Mouse (Mus musculus) heart, embryonic 15.5 days (tissue): ENCODE data around the gene Babam2. TPM values are rescaled to one million over a fixed set of nuclear protein-coding genes. Genes with fewer than 3 reads are reported as not detected.
"Not testable (repeated sequence)": the region's sequence is repeated elsewhere in the genome, so short reads cannot be mapped to it uniquely, and the experiment has no call there.

Experiments used
- ATAC-seq: fragments of 200-750 bp; cut with Nextera tagmentation; replicated peaks from 2 replicates; pipeline ENCODE4 v1.8.0; 2017; ENCODE audit warnings: low read depth, moderate TSS enrichment; ENCODE audit not compliant: insufficient number of reproducible peaks, insufficient read depth, low FRiP score
- H3K27ac ChIP-seq: fragments of 300-500 bp; sonication (generic); 2 replicates; pipeline ENCODE4 v1.5.1; 2015; ENCODE audit warnings: mild to moderate bottlenecking, inconsistent platforms
- H3K27me3 ChIP-seq: fragments of 300-500 bp; sonication (generic); 2 replicates; pipeline ENCODE4 v1.6.1; 2015; ENCODE audit warnings: inconsistent platforms
- H3K36me3 ChIP-seq: fragments of 300-500 bp; sonication (generic); 2 replicates; pipeline ENCODE4 v1.6.1; 2015; ENCODE audit warnings: mild to moderate bottlenecking, inconsistent platforms
- H3K4me1 ChIP-seq: fragments of 300-500 bp; sonication (generic); replicated peaks from 2 replicates; pipeline ENCODE4 v1.6.1; 2015; ENCODE audit warnings: inconsistent platforms
- H3K4me2 ChIP-seq: fragments of 300-500 bp; sonication (generic); 2 replicates; pipeline ENCODE4 v1.6.1; 2015; ENCODE audit warnings: inconsistent platforms, mild to moderate bottlenecking, moderate library complexity
- H3K4me3 ChIP-seq: fragments of 300-500 bp; sonication (generic); 2 replicates; pipeline ENCODE4 v1.5.1; 2015; ENCODE audit warnings: mild to moderate bottlenecking, inconsistent platforms
- H3K9ac ChIP-seq: fragments of 300-500 bp; sonication (generic); 2 replicates; pipeline ENCODE4 v1.6.1; 2015; ENCODE audit warnings: mild to moderate bottlenecking, inconsistent platforms
- H3K9me3 ChIP-seq: fragments of 300-500 bp; sonication (generic); replicated peaks from 2 replicates; pipeline ENCODE4 v1.6.1; 2016; ENCODE audit warnings: inconsistent platforms
- WGBS: fragments of 180-500 bp; shearing (Covaris S2); methylation state at CpG from one replicate; pipeline ENCODE4 v1.1.7; 2015; ENCODE audit warnings: mixed read lengths; 5-methylcytosine and 5-hydroxymethylcytosine counted together
- polyA plus RNA-seq: library from polyadenylated mRNA; unstranded; fragments of >200 nt; fragmentation: Nextera tagmentation; extraction: Ambion mirVana; gene quantifications from 2 replicates; pipeline ENCODE4 v1.2.1, GENCODE M21; 2015

Babam2 gene
- polyA plus RNA-seq, 1 experiment from 2014 or later: 48.7 TPM

- H3K9me3 ChIP-seq: no peaks in the 10 kb centered on the region
- H3K27ac ChIP-seq: no peak overlapping the region; the same call in 1 of the 2 replicates
- H3K4me2 ChIP-seq: no peak overlapping the region
- H3K9ac ChIP-seq: no peak overlapping the region
- H3K4me1 ChIP-seq: peaks cover 10% of the 10 kb centered on the region
- H3K27me3 ChIP-seq: no peaks in the 10 kb centered on the region
- WGBS: 51% methylated on average over 3 of the region's 3 CpGs
- no peaks in the 10 kb centered on the region for H3K36me3 ChIP-seq
- ATAC-seq: no peak
- H3K4me3 ChIP-seq: no peak overlapping the region
Observed at GRCm38 (mm10) chr5:31787622-31788021, 90.1 kb downstream of the Babam2 start.

GRCm38 (mm10) chr5:31792338-31792737 is 94.9 kb downstream of the Babam2 start:
- H3K4me1 ChIP-seq: peaks cover 23% of the 10 kb centered on the region
- no peaks in the 10 kb centered on the region for H3K36me3 ChIP-seq
- H3K27me3 ChIP-seq: no peaks in the 10 kb centered on the region
- WGBS: 92% methylated on average over 6 of the region's 6 CpGs
- H3K4me2 ChIP-seq: no peak overlapping the region
- H3K9me3 ChIP-seq: no peaks in the 10 kb centered on the region
- no peak overlapping the region for H3K9ac ChIP-seq
- no peak overlapping the region for H3K4me3 ChIP-seq
- no peak for ATAC-seq
- H3K27ac ChIP-seq: no peak overlapping the region

GRCm38 (mm10) chr5:31792863-31793262 is 95.4 kb downstream of the Babam2 start:
- 64% methylated on average over 8 of the region's 8 CpGs for WGBS
- no peak overlapping the region for H3K4me2 ChIP-seq
- H3K9me3 ChIP-seq: no peaks in the 10 kb centered on the region
- no peak for ATAC-seq
- H3K27ac ChIP-seq: no peak overlapping the region
- no peaks in the 10 kb centered on the region for H3K27me3 ChIP-seq
- peaks cover 19% of the 10 kb centered on the region for H3K4me1 ChIP-seq
- H3K36me3 ChIP-seq: no peaks in the 10 kb centered on the region
- no peak overlapping the region for H3K4me3 ChIP-seq
- no peak overlapping the region for H3K9ac ChIP-seq

GRCm38 (mm10) chr5:31795414-31795813 is 97.9 kb downstream of the Babam2 start:
- H3K4me2 ChIP-seq: no peak overlapping the region

GRCm38 (mm10) chr5:31796979-31797378 is 99.5 kb downstream of the Babam2 start:
- ATAC-seq: no peak

More at GRCm38 (mm10) chr5:31795414-31795813, 97.9 kb downstream of the Babam2 start:
- WGBS: 55% methylated on average over 3 of the region's 3 CpGs
- no peak overlapping the region for H3K4me3 ChIP-seq
- H3K9me3 ChIP-seq: no peaks in the 10 kb centered on the region
- ATAC-seq: no peak
- H3K9ac ChIP-seq: no peak overlapping the region
- no peak overlapping the region for H3K27ac ChIP-seq
- no peaks in the 10 kb centered on the region for H3K36me3 ChIP-seq
- no peaks in the 10 kb centered on the region for H3K27me3 ChIP-seq
- peaks cover 17% of the 10 kb centered on the region for H3K4me1 ChIP-seq

GRCm38 (mm10) chr5:31804211-31804610 is 106.7 kb downstream of the Babam2 start:
- H3K9me3 ChIP-seq, H3K27ac ChIP-seq, H3K27me3 ChIP-seq, ATAC-seq, H3K4me2 ChIP-seq, H3K36me3 ChIP-seq, H3K4me1 ChIP-seq, H3K9ac ChIP-seq, H3K4me3 ChIP-seq: not testable (repeated sequence)
- 89% methylated on average over 8 of the region's 8 CpGs for WGBS

More at GRCm38 (mm10) chr5:31796979-31797378, 99.5 kb downstream of the Babam2 start:
- Histone ChIP-seq H3K4me1 (peaks cover 17% of the 10 kb centered on the region), H3K4me3 (no peak overlapping the region), H3K27me3 (no peaks in the 10 kb centered on the region), H3K27ac (no peak overlapping the region), H3K9ac (no peak overlapping the region), H3K36me3 (no peaks in the 10 kb centered on the region), H3K9me3 (no peaks in the 10 kb centered on the region), H3K4me2 (no peak overlapping the region)

GRCm38 (mm10) chr5:31804751-31805150 is 107.3 kb downstream of the Babam2 start:
- H3K4me1 ChIP-seq: 0 out of 2 replicates have a peak, but pooled peaks cover 1% of the 10 kb centered on the region
- WGBS: 70% methylated on average over 8 of the region's 8 CpGs
- H3K4me3 ChIP-seq: no peak overlapping the region

GRCm38 (mm10) chr5:31807312-31807711 is 109.8 kb downstream of the Babam2 start:
- no peaks in the 10 kb centered on the region for H3K36me3 ChIP-seq
- no peak overlapping the region for H3K9ac ChIP-seq
- no peak for ATAC-seq
- whole genome bisulfite sequencing: over 99% methylated on average over 6 of the region's 6 CpGs
- no peak overlapping the region for H3K4me3 ChIP-seq
- H3K4me2 ChIP-seq: no peak overlapping the region
- no peaks in the 10 kb centered on the region for H3K9me3 ChIP-seq
- no peaks in the 10 kb centered on the region for H3K27me3 ChIP-seq
- H3K4me1 ChIP-seq: peaks cover 20% of the 10 kb centered on the region
- no peak overlapping the region for H3K27ac ChIP-seq

More at GRCm38 (mm10) chr5:31804751-31805150, 107.3 kb downstream of the Babam2 start:
- Histone ChIP-seq H3K4me2 (no peak overlapping the region), H3K9ac (no peak overlapping the region), H3K36me3 (no peaks in the 10 kb centered on the region), H3K27ac (no peak overlapping the region), H3K27me3 (no peaks in the 10 kb centered on the region), H3K9me3 (no peaks in the 10 kb centered on the region)
- no peak for ATAC-seq

GRCm38 (mm10) chr5:31808271-31808670 is 110.8 kb downstream of the Babam2 start:
- no peak overlapping the region for H3K4me3 ChIP-seq
- H3K9me3 ChIP-seq: no peaks in the 10 kb centered on the region
- no peak for ATAC-seq
- peaks cover 24% of the 10 kb centered on the region for H3K4me1 ChIP-seq
- H3K27ac ChIP-seq: no peak overlapping the region
- H3K36me3 ChIP-seq: no peaks in the 10 kb centered on the region
- no peak overlapping the region for H3K9ac ChIP-seq
- no peak overlapping the region for H3K4me2 ChIP-seq
- no peaks in the 10 kb centered on the region for H3K27me3 ChIP-seq
- WGBS: 55% methylated on average over 2 of the region's 2 CpGs

GRCm38 (mm10) chr5:31810796-31811662 is 113.5 kb downstream of the Babam2 start:
- Histone ChIP-seq H3K9ac (no peak overlapping the region), H3K27ac (peak overlapping the region; percentile 88), H3K36me3 (no peaks in the 10 kb centered on the region), H3K4me2 (peak overlapping the region; percentile 26), H3K9me3 (no peaks in the 10 kb centered on the region), H3K4me1 (peaks cover 24% of the 10 kb centered on the region), H3K27me3 (no peaks in the 10 kb centered on the region), H3K4me3 (no peak overlapping the region)
- ATAC-seq: peak; percentile 91
- WGBS: 17% methylated on average over 12 of the region's 12 CpGs

GRCm38 (mm10) chr5:31811663-31812001 is 114.1 kb downstream of the Babam2 start:
- H3K9ac ChIP-seq: no peak overlapping the region
- H3K27me3 ChIP-seq: no peaks in the 10 kb centered on the region
- H3K4me3 ChIP-seq: no peak overlapping the region
- H3K36me3 ChIP-seq: no peaks in the 10 kb centered on the region
- WGBS: 83% methylated on average over 1 of the region's 1 CpGs
- H3K27ac ChIP-seq: peak overlapping the region; percentile 88
- H3K4me1 ChIP-seq: peaks cover 24% of the 10 kb centered on the region
- H3K9me3 ChIP-seq: no peaks in the 10 kb centered on the region
- no peak for ATAC-seq
- no peak overlapping the region for H3K4me2 ChIP-seq

- H3K9me3 ChIP-seq: no peaks in the 10 kb centered on the region
- no peaks in the 10 kb centered on the region for H3K27me3 ChIP-seq
- no peak for ATAC-seq
- H3K4me1 ChIP-seq: peaks cover 24% of the 10 kb centered on the region
- no peak overlapping the region for H3K9ac ChIP-seq
- no peak overlapping the region for H3K4me2 ChIP-seq
- WGBS: 76% methylated on average over 6 of the region's 6 CpGs
- H3K36me3 ChIP-seq: no peaks in the 10 kb centered on the region
- H3K4me3 ChIP-seq: no peak overlapping the region
- H3K27ac ChIP-seq: no peak overlapping the region
Observed at GRCm38 (mm10) chr5:31813156-31813675, 115.7 kb downstream of the Babam2 start.
